Mouse (Mus musculus) forebrain, embryonic 12.5 days (tissue): ENCODE measurements around the gene Hdac9. TPM values are rescaled to one million over a fixed set of nuclear protein-coding genes. Genes with fewer than 3 reads are reported as not detected.

Source experiments
- ATAC-seq: fragments of 200-750 bp; cut with Nextera tagmentation; 2 replicates; pipeline ENCODE4 v1.8.0; 2017; ENCODE audit warnings: moderate TSS enrichment; ENCODE audit not compliant: low FRiP score
- H3K27ac ChIP-seq: fragments of 300-500 bp; sonication (generic); 2 replicates; pipeline ENCODE4 v1.5.1; 2016; ENCODE audit warnings: mild to moderate bottlenecking
- H3K27me3 ChIP-seq: fragments of 300-500 bp; sonication (generic); 2 replicates; pipeline ENCODE4 v1.6.1; 2016; ENCODE audit warnings: mild to moderate bottlenecking
- H3K36me3 ChIP-seq: fragments of 300-500 bp; sonication (generic); replicated peaks from 2 replicates; pipeline ENCODE4 v1.6.1; 2016; ENCODE audit warnings: mild to moderate bottlenecking
- H3K4me1 ChIP-seq: fragments of 300-500 bp; sonication (generic); 2 replicates; pipeline ENCODE4 v1.6.1; 2016
- H3K4me2 ChIP-seq: fragments of 300-500 bp; sonication (generic); 2 replicates; pipeline ENCODE4 v1.6.1; 2016; ENCODE audit warnings: mild to moderate bottlenecking, moderate library complexity
- H3K4me3 ChIP-seq: fragments of 300-500 bp; sonication (generic); replicated peaks from 2 replicates; pipeline ENCODE4 v1.5.1; 2016; ENCODE audit warnings: mild to moderate bottlenecking
- H3K9ac ChIP-seq: fragments of 300-500 bp; sonication (generic); 2 replicates; pipeline ENCODE4 v1.6.1; 2016; ENCODE audit warnings: mild to moderate bottlenecking
- H3K9me3 ChIP-seq: fragments of 300-500 bp; sonication (generic); 2 replicates; pipeline ENCODE4 v1.6.1; 2016
- WGBS: fragments of 180-500 bp; shearing (Covaris S2); methylation state at CpG from one replicate; pipeline ENCODE4 v1.1.7; 2016; 5-methylcytosine and 5-hydroxymethylcytosine counted together
- polyA plus RNA-seq: library from polyadenylated mRNA; unstranded; fragments of >200 nt; fragmentation: Nextera tagmentation; extraction: Ambion mirVana; gene quantifications from 2 replicates; pipeline ENCODE4 v1.2.1, GENCODE M21; 2016

The Hdac9 gene
- polyA plus RNA-seq, 1 experiment from 2014 or later = 11.5 TPM

GRCm38 (mm10) chr12:34440930-34441329 is 476.0 kb downstream of the Hdac9 start:
- no peaks in the 10 kb centered on the region for H3K27me3 ChIP-seq
- no peaks in the 10 kb centered on the region for H3K9me3 ChIP-seq
- H3K4me2 ChIP-seq = no peak overlapping the region
- WGBS = 69% methylated on average over 8 of the region's 8 CpGs
- no peak overlapping the region for H3K27ac ChIP-seq
- H3K36me3 ChIP-seq = no peaks in the 10 kb centered on the region
- no peaks in the 10 kb centered on the region; the same call in 1 of the 2 replicates for H3K4me1 ChIP-seq
- peak; percentile 41; the same call in 1 of the 2 replicates for ATAC-seq
- no peak overlapping the region for H3K9ac ChIP-seq
- H3K4me3 ChIP-seq = no peak overlapping the region

GRCm38 (mm10) chr12:34432919-34433318 is 484.0 kb downstream of the Hdac9 start:
- H3K4me2 ChIP-seq = no peak overlapping the region
- no peak overlapping the region for H3K4me3 ChIP-seq
- no peaks in the 10 kb centered on the region for H3K36me3 ChIP-seq
- no peaks in the 10 kb centered on the region for H3K27me3 ChIP-seq
- H3K9me3 ChIP-seq = no peaks in the 10 kb centered on the region
- no peak for ATAC-seq
- H3K27ac ChIP-seq = no peak overlapping the region
- no peaks in the 10 kb centered on the region for H3K4me1 ChIP-seq
- 83% methylated on average over 6 of the region's 6 CpGs for WGBS
- no peak overlapping the region for H3K9ac ChIP-seq

- no peak overlapping the region for H3K4me3 ChIP-seq
- no peaks in the 10 kb centered on the region for H3K36me3 ChIP-seq
- 59% methylated on average over 5 of the region's 5 CpGs for WGBS
- no peak overlapping the region for H3K27ac ChIP-seq
- no peaks in the 10 kb centered on the region for H3K27me3 ChIP-seq
- no peak for ATAC-seq
- H3K4me2 ChIP-seq = no peak overlapping the region
- H3K9me3 ChIP-seq = no peaks in the 10 kb centered on the region
- H3K9ac ChIP-seq = no peak overlapping the region
- H3K4me1 ChIP-seq = no peaks in the 10 kb centered on the region
Observed at GRCm38 (mm10) chr12:34432461-34432860, 484.4 kb downstream of the Hdac9 start.

- Histone ChIP-seq H3K4me1 (no peaks in the 10 kb centered on the region), H3K4me3 (no peak overlapping the region), H3K36me3 (no peaks in the 10 kb centered on the region), H3K9ac (no peak overlapping the region), H3K27me3 (no peaks in the 10 kb centered on the region), H3K27ac (no peak overlapping the region), H3K9me3 (no peaks in the 10 kb centered on the region), H3K4me2 (no peak overlapping the region)
- 77% methylated on average over 5 of the region's 5 CpGs for WGBS
- no peak for ATAC-seq
Observed at GRCm38 (mm10) chr12:34431832-34432231, 485.1 kb downstream of the Hdac9 start.

GRCm38 (mm10) chr12:34425468-34425867 is 491.4 kb downstream of the Hdac9 start:
- H3K9ac ChIP-seq = no peak overlapping the region
- no peaks in the 10 kb centered on the region for H3K36me3 ChIP-seq
- no peak for ATAC-seq
- H3K27ac ChIP-seq = no peak overlapping the region
- no peaks in the 10 kb centered on the region for H3K27me3 ChIP-seq
- H3K4me2 ChIP-seq = no peak overlapping the region
- H3K4me3 ChIP-seq = no peak overlapping the region
- H3K4me1 ChIP-seq = no peaks in the 10 kb centered on the region
- H3K9me3 ChIP-seq = no peaks in the 10 kb centered on the region
- WGBS = 85% methylated on average over 2 of the region's 2 CpGs

- no peak for ATAC-seq
- no peaks in the 10 kb centered on the region for H3K36me3 ChIP-seq
- no peak overlapping the region for H3K27ac ChIP-seq
- no peaks in the 10 kb centered on the region for H3K4me1 ChIP-seq
- 47% methylated on average over 3 of the region's 3 CpGs for WGBS
- no peak overlapping the region for H3K9ac ChIP-seq
- H3K4me3 ChIP-seq = no peak overlapping the region
- H3K4me2 ChIP-seq = no peak overlapping the region
- H3K9me3 ChIP-seq = no peaks in the 10 kb centered on the region
- no peaks in the 10 kb centered on the region for H3K27me3 ChIP-seq
Observed at GRCm38 (mm10) chr12:34408139-34408538, 508.8 kb downstream of the Hdac9 start.

- no peak for ATAC-seq
- H3K27me3 ChIP-seq = no peaks in the 10 kb centered on the region
Observed at GRCm38 (mm10) chr12:34407143-34407542, 509.8 kb downstream of the Hdac9 start.

GRCm38 (mm10) chr12:34402065-34402464 is 514.8 kb downstream of the Hdac9 start:
- Histone ChIP-seq H3K4me1 (no peaks in the 10 kb centered on the region), H3K9ac (no peak overlapping the region), H3K27me3 (no peaks in the 10 kb centered on the region), H3K27ac (no peak overlapping the region), H3K4me2 (no peak overlapping the region), H3K4me3 (no peak overlapping the region), H3K36me3 (no peaks in the 10 kb centered on the region), H3K9me3 (no peaks in the 10 kb centered on the region)
- ATAC-seq = no peak
- 93% methylated on average over 7 of the region's 7 CpGs for WGBS

More at GRCm38 (mm10) chr12:34407143-34407542, 509.8 kb downstream of the Hdac9 start:
- 88% methylated on average over 3 of the region's 3 CpGs for WGBS
- Histone ChIP-seq H3K9me3 (no peaks in the 10 kb centered on the region), H3K9ac (no peak overlapping the region), H3K27ac (no peak overlapping the region), H3K4me3 (no peak overlapping the region), H3K4me2 (no peak overlapping the region), H3K36me3 (no peaks in the 10 kb centered on the region), H3K4me1 (no peaks in the 10 kb centered on the region)

GRCm38 (mm10) chr12:34398611-34399010 is 518.3 kb downstream of the Hdac9 start:
- Histone ChIP-seq H3K4me3 (no peak overlapping the region), H3K27ac (no peak overlapping the region), H3K4me1 (no peaks in the 10 kb centered on the region), H3K4me2 (no peak overlapping the region), H3K9ac (no peak overlapping the region), H3K9me3 (no peaks in the 10 kb centered on the region), H3K27me3 (no peaks in the 10 kb centered on the region), H3K36me3 (no peaks in the 10 kb centered on the region)
- 91% methylated on average over 10 of the region's 10 CpGs for WGBS
- ATAC-seq = no peak

- Histone ChIP-seq H3K4me1 (no peaks in the 10 kb centered on the region), H3K27me3 (no peaks in the 10 kb centered on the region), H3K36me3 (no peaks in the 10 kb centered on the region), H3K4me3 (no peak overlapping the region), H3K9ac (no peak overlapping the region), H3K9me3 (no peaks in the 10 kb centered on the region), H3K27ac (no peak overlapping the region), H3K4me2 (no peak overlapping the region)
- no peak for ATAC-seq
- WGBS = 81% methylated on average over 3 of the region's 3 CpGs
Observed at GRCm38 (mm10) chr12:34394342-34394741, 522.6 kb downstream of the Hdac9 start.

- Histone ChIP-seq H3K27me3 (no peaks in the 10 kb centered on the region), H3K4me1 (no peaks in the 10 kb centered on the region), H3K4me3 (no peak overlapping the region), H3K36me3 (no peaks in the 10 kb centered on the region), H3K9ac (no peak overlapping the region), H3K27ac (no peak overlapping the region), H3K4me2 (no peak overlapping the region), H3K9me3 (no peaks in the 10 kb centered on the region)
- 93% methylated on average over 1 of the region's 1 CpGs for WGBS
- no peak for ATAC-seq
Observed at GRCm38 (mm10) chr12:34379681-34380080, 537.2 kb downstream of the Hdac9 start.

GRCm38 (mm10) chr12:34378637-34379036 is 538.3 kb downstream of the Hdac9 start:
- H3K4me1 ChIP-seq = no peaks in the 10 kb centered on the region
- H3K9ac ChIP-seq = no peak overlapping the region
- no peak overlapping the region for H3K4me2 ChIP-seq
- no peaks in the 10 kb centered on the region for H3K9me3 ChIP-seq
- no peak for ATAC-seq
- no peaks in the 10 kb centered on the region for H3K36me3 ChIP-seq
- no peaks in the 10 kb centered on the region for H3K27me3 ChIP-seq
- H3K4me3 ChIP-seq = no peak overlapping the region
- H3K27ac ChIP-seq = no peak overlapping the region
- WGBS = 92% methylated on average over 4 of the region's 4 CpGs

- no peaks in the 10 kb centered on the region for H3K36me3 ChIP-seq
- ATAC-seq = no peak
- H3K27ac ChIP-seq = no peak overlapping the region
- no peaks in the 10 kb centered on the region for H3K4me1 ChIP-seq
- no peaks in the 10 kb centered on the region for H3K27me3 ChIP-seq
- H3K4me3 ChIP-seq = no peak overlapping the region
- WGBS = 9% methylated on average over 6 of the region's 6 CpGs
- H3K9me3 ChIP-seq = no peaks in the 10 kb centered on the region
- H3K9ac ChIP-seq = no peak overlapping the region
- no peak overlapping the region for H3K4me2 ChIP-seq
Observed at GRCm38 (mm10) chr12:34351906-34352305, 565.0 kb downstream of the Hdac9 start.
